Mouse (Mus musculus) lung, adult 2 months (tissue): ENCODE data around the gene Slc25a18.

Source experiments
- CTCF ChIP-seq: fragments of 200-500 bp; IDR thresholded peaks from 2 replicates; pipeline ENCODE4 v1.5.1; 2011; ENCODE audit warnings: mild to moderate bottlenecking, low read length, control low read depth; ENCODE audit not compliant: insufficient read depth
- POLR2A ChIP-seq: fragments of 200-500 bp; IDR thresholded peaks from 2 replicates; pipeline ENCODE4 v1.6.1; 2011; ENCODE audit warnings: low read depth, mild to moderate bottlenecking, control low read depth, low read length, borderline replicate concordance; ENCODE audit errors: extremely low read depth

GRCm38 (mm10) chr6:120835474-120836374 is 62.3 kb downstream of the Slc25a18 start, which contains the start of gene Bcl2l13:
- peak; percentile 82; the same call in 1 of the 2 replicates for TF ChIP-seq POLR2A
- TF ChIP-seq CTCF, result peak; percentile 57
